Mouse (Mus musculus) midbrain, embryonic 15.5 days (tissue): ENCODE measurements at regions not wholly inside any gene's neighbourhood (a gene's known extent, or its start where the extent isn't known, plus 50 kb on each side); places are given as distances from the start of the nearest gene placed in this dataset.
A peak's percentile ranks its signal among the peaks of the same experiment; 100 is the strongest.
"Not testable (repeated sequence)": the region's sequence is repeated elsewhere in the genome, so short reads cannot be mapped to it uniquely, and the experiment has no call there.

Source experiments
- ATAC-seq: fragments of 200-750 bp; cut with Nextera tagmentation; replicated peaks from 2 replicates; pipeline ENCODE4 v1.8.0; 2017; ENCODE audit warnings: moderate TSS enrichment
- H3K27ac ChIP-seq: fragments of 300-500 bp; sonication (generic); 2 replicates; pipeline ENCODE4 v1.5.1; 2015; ENCODE audit warnings: mild to moderate bottlenecking, inconsistent platforms
- H3K27me3 ChIP-seq: fragments of 300-500 bp; sonication (generic); replicated peaks from 2 replicates; pipeline ENCODE4 v1.6.1; 2015; ENCODE audit warnings: inconsistent platforms
- H3K36me3 ChIP-seq: fragments of 300-500 bp; sonication (generic); replicated peaks from 2 replicates; pipeline ENCODE4 v1.6.1; 2015; ENCODE audit warnings: inconsistent platforms
- H3K4me1 ChIP-seq: fragments of 300-500 bp; sonication (generic); 2 replicates; pipeline ENCODE4 v1.6.1; 2015; ENCODE audit warnings: inconsistent platforms
- H3K4me2 ChIP-seq: fragments of 300-500 bp; sonication (generic); 2 replicates; pipeline ENCODE4 v1.6.1; 2015; ENCODE audit warnings: inconsistent platforms, mild to moderate bottlenecking, moderate library complexity
- H3K4me3 ChIP-seq: fragments of 300-500 bp; sonication (generic); 2 replicates; pipeline ENCODE4 v1.5.1; 2015; ENCODE audit warnings: mild to moderate bottlenecking, inconsistent platforms
- H3K9ac ChIP-seq: fragments of 300-500 bp; sonication (generic); 2 replicates; pipeline ENCODE4 v1.6.1; 2015; ENCODE audit warnings: mild to moderate bottlenecking, inconsistent platforms
- H3K9me3 ChIP-seq: fragments of 300-500 bp; sonication (generic); 2 replicates; pipeline ENCODE4 v1.6.1; 2016; ENCODE audit warnings: inconsistent platforms
- WGBS: fragments of 180-500 bp; shearing (Covaris S2); methylation state at CpG from one replicate; pipeline ENCODE4 v1.1.7; 2015; ENCODE audit warnings: mixed read lengths; 5-methylcytosine and 5-hydroxymethylcytosine counted together

GRCm38 (mm10) chrX:14792261-14792660 lies 581.3 kb downstream of the H2al1n start:
- not testable (repeated sequence) for H3K4me3 ChIP-seq, H3K9me3 ChIP-seq, H3K36me3 ChIP-seq, H3K4me1 ChIP-seq, H3K27me3 ChIP-seq, ATAC-seq, H3K27ac ChIP-seq, H3K4me2 ChIP-seq, H3K9ac ChIP-seq
- 80% methylated on average over 2 of the region's 2 CpGs for WGBS

- H3K4me2 ChIP-seq = no peak overlapping the region
- H3K27ac ChIP-seq = no peak overlapping the region
- WGBS = 55% methylated on average over 4 of the region's 4 CpGs
- no peak overlapping the region for H3K4me3 ChIP-seq
- no peaks in the 10 kb centered on the region; the same call in 1 of the 2 replicates for H3K9me3 ChIP-seq
- no peak for ATAC-seq
- no peak overlapping the region for H3K9ac ChIP-seq
- H3K27me3 ChIP-seq = no peaks in the 10 kb centered on the region
- no peaks in the 10 kb centered on the region for H3K4me1 ChIP-seq
- no peaks in the 10 kb centered on the region for H3K36me3 ChIP-seq
Measured at GRCm38 (mm10) chrX:14835862-14836261, 624.9 kb downstream of the H2al1n start.

- WGBS = 31% methylated on average over 7 of the region's 7 CpGs
Measured at GRCm38 (mm10) chrX:14839740-14840419, 628.9 kb downstream of the H2al1n start.

GRCm38 (mm10) chrX:14840420-14840757 lies 629.4 kb downstream of the H2al1n start:
- Histone ChIP-seq H3K9me3 (no peaks in the 10 kb centered on the region), H3K4me3 (no peak overlapping the region), H3K4me2 (no peak overlapping the region), H3K9ac (no peak overlapping the region), H3K4me1 (no peaks in the 10 kb centered on the region), H3K27me3 (no peaks in the 10 kb centered on the region), H3K27ac (no peak overlapping the region), H3K36me3 (no peaks in the 10 kb centered on the region)
- 66% methylated on average over 7 of the region's 7 CpGs for WGBS
- 0 out of 2 replicates have a peak, but pooled peaks have one; percentile 17 for ATAC-seq

More at GRCm38 (mm10) chrX:14839740-14840419, 628.9 kb downstream of the H2al1n start:
- no peaks in the 10 kb centered on the region for H3K27me3 ChIP-seq
- H3K4me3 ChIP-seq = no peak overlapping the region
- H3K9ac ChIP-seq = no peak overlapping the region
- H3K4me1 ChIP-seq = no peaks in the 10 kb centered on the region
- H3K9me3 ChIP-seq = no peaks in the 10 kb centered on the region
- H3K27ac ChIP-seq = no peak overlapping the region
- no peak overlapping the region for H3K4me2 ChIP-seq
- peak; percentile 78 for ATAC-seq
- H3K36me3 ChIP-seq = no peaks in the 10 kb centered on the region

DNA sequence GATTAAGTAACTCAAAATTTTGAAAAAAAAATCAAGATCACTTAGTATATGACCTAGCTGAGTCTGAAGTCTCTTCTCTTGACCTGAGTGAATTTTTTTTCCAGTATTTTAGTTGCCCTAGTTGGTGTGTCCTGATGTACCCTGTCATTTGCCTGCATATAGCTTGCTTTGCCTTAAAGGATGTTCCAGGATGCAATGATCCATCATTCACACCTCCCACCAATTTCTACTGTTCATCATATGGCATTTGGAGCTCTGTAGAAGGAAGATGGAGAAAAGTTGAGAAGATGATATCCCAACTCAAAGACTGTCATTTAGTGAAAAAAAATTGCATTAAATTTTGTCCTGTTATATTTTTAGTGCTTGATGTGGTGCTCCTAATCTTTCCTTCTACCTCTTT lies 634.4 kb downstream of the H2al1n start:
- no peak for ATAC-seq
- H3K4me1 ChIP-seq = no peaks in the 10 kb centered on the region

GRCm38 (mm10) chrX:14884612-14885011 lies 673.7 kb downstream of the H2al1n start:
- 80% methylated on average over 3 of the region's 3 CpGs for WGBS
- H3K9me3 ChIP-seq = no peaks in the 10 kb centered on the region
- no peak overlapping the region for H3K4me3 ChIP-seq
- no peak for ATAC-seq
- no peaks in the 10 kb centered on the region for H3K36me3 ChIP-seq
- H3K27me3 ChIP-seq = no peaks in the 10 kb centered on the region
- H3K4me2 ChIP-seq = no peak overlapping the region
- no peaks in the 10 kb centered on the region for H3K4me1 ChIP-seq
- no peak overlapping the region for H3K27ac ChIP-seq
- no peak overlapping the region for H3K9ac ChIP-seq

More for the DNA sequence above, 634.4 kb downstream of the H2al1n start:
- Histone ChIP-seq H3K9me3 (no peaks in the 10 kb centered on the region), H3K9ac (no peak overlapping the region), H3K27ac (no peak overlapping the region), H3K36me3 (no peaks in the 10 kb centered on the region), H3K4me2 (no peak overlapping the region), H3K4me3 (no peak overlapping the region), H3K27me3 (no peaks in the 10 kb centered on the region)
